Mouse (Mus musculus) CD4-positive naive resting alpha-beta T cell, adult 57 days (primary cell): ENCODE data around the gene Cwc22. TPM values are rescaled to one million over a fixed set of nuclear protein-coding genes. Genes with fewer than 3 reads are reported as not detected.

Experiments used
- total RNA-seq: library from RNA; stranded (reverse); gene quantifications from one replicate; pipeline ENCODE4 v1.2.4, GENCODE M21; 2023

The Cwc22 gene
- total RNA-seq, result 47.7 TPM

GRCm38 (mm10) chr2:77945596-77946485, at the start of gene Cwc22:
Gene Cwc22, minus strand, starts transcription at chr2:77946375.

Other genes starting within 250 kb of the Cwc22 start
- not detected for gene Zfp385b, start 126.7 kb downstream of the Cwc22 start, total RNA-seq